Mouse (Mus musculus) urinary bladder, postnatal 25 days (tissue): ENCODE measurements around the gene Gm11099.

ENCODE experiments used
- DNase-seq: peaks from one replicate; pipeline ENCODE4 v3.0.0; 2022; ENCODE audit warnings: low spot score

Gene Gm11099

GRCm38 (mm10) chr2:58859134-58859533, at the start of gene Gm11099:
Gene Gm11099 (plus strand): TSS chr2:58859434.
- no peak for DNase-seq

GRCm38 (mm10) chr2:58812941-58813340, 46.3 kb upstream of the Gm11099 start:
- DNase-seq, result no peak

- no peak for DNase-seq
Measured at GRCm38 (mm10) chr2:58828910-58829600, 30.2 kb upstream of the Gm11099 start.

- peak; percentile 26 for DNase-seq
Measured at GRCm38 (mm10) chr2:58829981-58830742, 29.1 kb upstream of the Gm11099 start.

- no peak for DNase-seq
Measured at GRCm38 (mm10) chr2:58832253-58832980, 26.8 kb upstream of the Gm11099 start.

- no peak for DNase-seq
Measured at GRCm38 (mm10) chr2:58841021-58841420, 18.2 kb upstream of the Gm11099 start.

GRCm38 (mm10) chr2:58842443-58842842, 16.8 kb upstream of the Gm11099 start:
- no peak for DNase-seq

- DNase-seq, result no peak
Measured at GRCm38 (mm10) chr2:58844499-58844898, 14.7 kb upstream of the Gm11099 start.

GRCm38 (mm10) chr2:58879876-58880275, 20.6 kb downstream of the Gm11099 start:
- no peak for DNase-seq

GRCm38 (mm10) chr2:58905057-58905456, 45.8 kb downstream of the Gm11099 start:
- DNase-seq, result no peak

GRCm38 (mm10) chr2:58906814-58907516, 47.7 kb downstream of the Gm11099 start:
- no peak for DNase-seq

GRCm38 (mm10) chr2:58912339-58912738, 53.1 kb downstream of the Gm11099 start:
- no peak for DNase-seq

GRCm38 (mm10) chr2:58918351-58918750, 59.1 kb downstream of the Gm11099 start:
- no peak for DNase-seq

GRCm38 (mm10) chr2:58925551-58925950, 66.3 kb downstream of the Gm11099 start:
- DNase-seq, result no peak

GRCm38 (mm10) chr2:58941361-58941760, 82.1 kb downstream of the Gm11099 start:
- no peak for DNase-seq

- DNase-seq, result no peak
Measured at GRCm38 (mm10) chr2:58948796-58949195, 89.6 kb downstream of the Gm11099 start.

GRCm38 (mm10) chr2:58952101-58952500, 92.9 kb downstream of the Gm11099 start:
- DNase-seq, result no peak

- no peak for DNase-seq
Measured at GRCm38 (mm10) chr2:58956351-58956750, 97.1 kb downstream of the Gm11099 start.

- DNase-seq, result no peak
Measured at GRCm38 (mm10) chr2:58956770-58957300, 97.6 kb downstream of the Gm11099 start.
